Comparison of ENCODE assay signal across 39 mouse cellular contexts in genomic region chr8:47769452-47769851, GRCm38 (mm10). TPM values are rescaled to one million over a fixed set of nuclear protein-coding genes. Genes with fewer than 3 reads are reported as not detected.
"Had no signal": no experiment of that assay in that cellular context is flagged by ENCODE, and none has a peak within 500 bp of the region (broad histone marks: within the 10 kb centered on the region; RNA-seq: fewer than 3 reads in every experiment).

No protein-coding gene starts in this region.

- DNase-seq: left cerebral cortex, postnatal 4 days; liver; liver, embryonic 13.5 days; liver, postnatal 0 days; lung, adult 18-20 months; lung, adult 2 months; lung, embryonic 14.5 days; lung, postnatal 10 days; lung, postnatal 14 days; lung, postnatal 36 days; lung, postnatal 4 days; midbrain, embryonic 14.5 days had no signal

- H3K4me1 ChIP-seq: liver, embryonic 12.5 days; liver, embryonic 13.5 days; liver, embryonic 15.5 days; megakaryocyte, embryonic 14.5 days; midbrain, embryonic 15.5 days; neural tube, embryonic 12.5 days had no signal

- H3K27ac ChIP-seq: limb, embryonic 10.5 days; limb, embryonic 12.5 days; limb, embryonic 13.5 days; limb, embryonic 15.5 days; liver, embryonic 12.5 days; liver, embryonic 13.5 days; liver, embryonic 14.5 days; liver, embryonic 15.5 days; lung, embryonic 15.5 days; macrophage; midbrain, embryonic 10.5 days; midbrain, embryonic 12.5 days; midbrain, embryonic 13.5 days; midbrain, embryonic 15.5 days; neural tube, embryonic 12.5 days had no signal

- H3K4me3 ChIP-seq: limb, embryonic 10.5 days; limb, embryonic 12.5 days; limb, embryonic 13.5 days; limb, embryonic 15.5 days; liver, embryonic 12.5 days; liver, embryonic 13.5 days; liver, embryonic 15.5 days; lung, embryonic 15.5 days; midbrain, embryonic 10.5 days; midbrain, embryonic 12.5 days; midbrain, embryonic 13.5 days; midbrain, embryonic 15.5 days; myocyte; neural tube, embryonic 12.5 days had no signal

- H3K27me3 ChIP-seq: limb, embryonic 12.5 days; limb, embryonic 13.5 days; limb, embryonic 15.5 days; liver, embryonic 12.5 days; liver, embryonic 13.5 days; liver, embryonic 15.5 days; lung, embryonic 15.5 days; megakaryocyte, embryonic 14.5 days; midbrain, embryonic 13.5 days; midbrain, embryonic 15.5 days; neural tube, embryonic 12.5 days had no signal

- ATAC-seq: liver, embryonic 12.5 days; liver, postnatal 0 days; lung, postnatal 0 days; midbrain, embryonic 13.5 days; midbrain, embryonic 15.5 days; midbrain, embryonic 16.5 days had no signal

- H3K9ac ChIP-seq: limb, embryonic 12.5 days; limb, embryonic 13.5 days; limb, embryonic 15.5 days; liver, embryonic 12.5 days; liver, embryonic 13.5 days; liver, embryonic 14.5 days; liver, embryonic 15.5 days; liver, postnatal 0 days; lung, embryonic 14.5 days; lung, embryonic 15.5 days; midbrain, embryonic 12.5 days; midbrain, embryonic 13.5 days; midbrain, embryonic 15.5 days; neural tube, embryonic 12.5 days had no signal

- H3K4me2 ChIP-seq: limb, embryonic 12.5 days; limb, embryonic 13.5 days; limb, embryonic 15.5 days; liver, embryonic 11.5 days; liver, embryonic 12.5 days; liver, embryonic 13.5 days; liver, embryonic 15.5 days; lung, embryonic 14.5 days; lung, embryonic 15.5 days; midbrain, embryonic 11.5 days; midbrain, embryonic 12.5 days; midbrain, embryonic 13.5 days; midbrain, embryonic 15.5 days; neural tube, embryonic 12.5 days had no signal

- H3K36me3 ChIP-seq: limb, embryonic 10.5 days; limb, embryonic 12.5 days; limb, embryonic 13.5 days; limb, embryonic 15.5 days; liver, embryonic 12.5 days; liver, embryonic 13.5 days; liver, embryonic 15.5 days; lung, embryonic 15.5 days; midbrain, embryonic 10.5 days; midbrain, embryonic 12.5 days; midbrain, embryonic 13.5 days; midbrain, embryonic 15.5 days; neural tube, embryonic 12.5 days had no signal

- H3K9me3 ChIP-seq: limb, embryonic 10.5 days; limb, embryonic 12.5 days; limb, embryonic 13.5 days; limb, embryonic 15.5 days; liver, embryonic 12.5 days; liver, embryonic 13.5 days; liver, embryonic 15.5 days; lung, embryonic 15.5 days; midbrain, embryonic 10.5 days; midbrain, embryonic 12.5 days; midbrain, embryonic 13.5 days; midbrain, embryonic 15.5 days; neural tube, embryonic 12.5 days had no signal

RNA-seq across cellular contexts. Expression of gene Cldn24, which starts 52.5 kb away (rescaled TPM):
- polyA plus RNA-seq: limb, embryonic 10.5 days; limb, embryonic 11.5 days; limb, embryonic 12.5 days; limb, embryonic 13.5 days; limb, embryonic 14.5 days; limb, embryonic 15.5 days; liver, adult 2 months; liver, embryonic 11.5 days; liver, embryonic 12.5 days; liver, embryonic 13.5 days; liver, embryonic 14.5 days; liver, embryonic 15.5 days; liver, embryonic 16.5 days; liver, postnatal 0 days; lung, adult 2 months; lung, embryonic 14.5 days; lung, embryonic 15.5 days; lung, embryonic 16.5 days; lung, postnatal 0 days; macrophage; midbrain, embryonic 10.5 days; midbrain, embryonic 11.5 days; midbrain, embryonic 12.5 days; midbrain, embryonic 13.5 days; midbrain, embryonic 14.5 days; midbrain, embryonic 15.5 days; midbrain, embryonic 16.5 days; midbrain, postnatal 0 days; myocyte; neural tube, embryonic 11.5 days; neural tube, embryonic 12.5 days had no signal

RNA-seq across cellular contexts. Expression of gene Cldn22, which starts 54.8 kb away (rescaled TPM):
- polyA plus RNA-seq: limb, embryonic 10.5 days; limb, embryonic 11.5 days; limb, embryonic 12.5 days; limb, embryonic 13.5 days; limb, embryonic 15.5 days; liver, adult 2 months; liver, embryonic 11.5 days; liver, embryonic 12.5 days; liver, embryonic 13.5 days; liver, embryonic 14.5 days; liver, embryonic 15.5 days; liver, embryonic 16.5 days; liver, postnatal 0 days; lung, embryonic 14.5 days; lung, embryonic 15.5 days; lung, embryonic 16.5 days; lung, postnatal 0 days; macrophage; midbrain, embryonic 10.5 days; midbrain, embryonic 11.5 days; midbrain, embryonic 12.5 days; midbrain, embryonic 13.5 days; midbrain, embryonic 14.5 days; midbrain, embryonic 15.5 days; midbrain, embryonic 16.5 days; midbrain, postnatal 0 days; myocyte; neural tube, embryonic 11.5 days; neural tube, embryonic 12.5 days had no signal
